Mouse (Mus musculus): ENCODE results near the gene Hpse.

The Hpse gene

GRCm38 (mm10) chr5:100643253-100643990 is 76.1 kb downstream of the Hpse start:
- DNase-seq (ENCODE audit: low read depth, low spot score): peak; percentile 55

DNA sequence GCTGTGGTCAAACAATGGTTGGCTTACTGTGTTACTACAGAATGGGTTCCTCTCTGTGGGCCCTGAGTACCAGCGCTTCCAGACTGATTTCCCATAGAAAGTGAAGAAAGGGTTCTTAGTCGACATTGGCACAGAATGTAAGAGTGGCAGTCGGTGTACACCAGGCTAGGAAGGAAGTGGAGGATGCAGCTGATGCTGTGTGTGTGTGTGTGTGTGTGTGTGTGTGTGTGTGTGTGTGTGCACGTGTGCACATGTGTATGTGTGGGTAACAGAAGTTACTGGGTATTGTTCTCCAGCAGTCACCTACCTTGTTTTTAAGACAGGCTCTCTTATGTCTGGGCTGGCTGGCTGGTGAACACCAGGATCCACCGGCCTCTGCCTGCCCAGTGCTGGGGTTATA is 77.2 kb downstream of the Hpse start:
- DNase-seq (ENCODE audit: low read depth, low spot score): no peak

DNA sequence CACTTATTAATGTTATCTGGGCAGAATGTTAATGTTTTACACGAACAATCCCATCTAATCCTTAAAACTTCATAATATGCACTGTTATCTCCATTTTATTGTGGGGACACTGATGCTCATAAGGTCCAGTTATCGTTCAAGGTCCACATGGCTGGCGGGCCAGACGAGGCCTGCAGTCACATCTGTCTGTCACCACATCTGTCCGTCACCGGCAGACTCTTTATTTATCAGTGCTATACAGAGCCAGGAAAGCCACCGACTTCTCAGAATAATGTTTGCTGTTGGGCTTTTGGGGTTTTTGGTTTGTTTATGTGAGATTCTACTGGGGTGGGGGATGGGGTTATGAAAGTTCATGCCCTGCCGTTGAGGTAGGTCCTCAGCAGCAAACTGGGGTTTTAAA is 81.0 kb downstream of the Hpse start:
- DNase-seq (ENCODE audit: low read depth, low spot score): no peak

DNA sequence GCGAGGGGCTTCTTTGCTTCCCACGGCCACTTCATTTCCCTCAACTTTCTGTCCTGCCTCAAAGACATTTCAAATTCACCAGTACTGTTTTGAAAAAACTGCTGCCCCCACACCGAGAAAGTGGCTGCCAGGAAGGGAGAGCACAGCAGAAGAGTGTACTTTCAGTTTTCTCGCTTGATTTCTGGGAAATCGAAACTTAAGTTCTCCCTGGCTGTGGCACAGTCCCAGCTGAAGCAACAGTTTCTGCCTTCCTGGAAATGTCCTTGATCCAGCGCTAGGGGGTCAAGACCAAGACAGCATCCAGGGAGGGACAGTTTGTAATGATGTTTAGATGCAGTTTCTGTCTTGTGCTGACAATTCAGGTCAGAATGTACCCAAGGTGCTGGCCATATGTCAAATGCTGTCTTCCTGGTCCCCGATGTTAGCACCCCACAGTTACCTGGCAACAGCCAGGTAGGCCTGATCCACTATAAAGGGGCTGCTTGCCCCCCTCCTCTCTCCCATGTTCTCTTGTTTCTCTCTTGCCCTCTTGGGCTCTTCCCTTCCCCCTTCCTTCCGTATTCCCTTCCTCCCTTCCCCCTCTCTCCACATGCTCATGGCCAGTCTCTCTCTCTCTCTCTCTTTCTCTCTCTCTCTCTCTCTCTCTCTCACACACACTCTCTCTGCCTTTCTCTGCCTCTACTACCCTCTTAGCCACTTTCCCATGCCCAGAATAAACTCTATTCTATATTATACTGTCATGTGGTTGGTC is 82.5 kb downstream of the Hpse start:
- no peak for DNase-seq (ENCODE audit: low read depth, low spot score)

- no peak for DNase-seq (ENCODE audit: low read depth, low spot score)
These were observed 83.6 kb downstream of the Hpse start for GRCm38 (mm10) chr5:100635908-100636307.

DNA sequence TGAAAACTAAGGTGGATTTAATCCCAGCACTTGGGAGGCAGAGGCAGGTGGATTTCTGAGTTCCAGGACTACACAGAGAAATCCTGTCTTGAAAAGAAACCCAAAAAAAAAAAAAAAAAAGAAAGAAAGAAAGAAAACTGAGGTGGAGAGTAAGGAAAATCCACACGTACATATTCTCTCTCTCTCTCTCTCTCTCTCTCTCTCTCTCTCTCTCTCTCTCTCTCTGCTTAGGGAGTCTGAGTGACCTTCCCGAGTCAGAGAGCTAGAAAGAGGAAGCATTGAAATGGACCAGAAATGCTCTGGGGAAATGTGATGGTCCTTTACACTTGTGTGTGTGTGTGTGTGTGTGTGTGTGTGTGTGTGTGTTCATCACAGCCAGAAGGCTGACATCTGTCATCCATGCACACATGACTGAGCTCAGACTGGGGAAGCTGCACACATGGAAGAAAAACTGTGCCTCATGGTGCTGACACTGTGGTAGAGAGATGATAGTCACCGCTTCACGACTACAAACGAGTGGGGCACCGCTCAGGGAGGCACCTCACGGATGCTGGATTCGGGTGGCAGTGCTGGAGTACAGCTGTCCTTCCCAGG is 84.5 kb downstream of the Hpse start:
- DNase-seq (ENCODE audit: low read depth, low spot score): no peak

DNA sequence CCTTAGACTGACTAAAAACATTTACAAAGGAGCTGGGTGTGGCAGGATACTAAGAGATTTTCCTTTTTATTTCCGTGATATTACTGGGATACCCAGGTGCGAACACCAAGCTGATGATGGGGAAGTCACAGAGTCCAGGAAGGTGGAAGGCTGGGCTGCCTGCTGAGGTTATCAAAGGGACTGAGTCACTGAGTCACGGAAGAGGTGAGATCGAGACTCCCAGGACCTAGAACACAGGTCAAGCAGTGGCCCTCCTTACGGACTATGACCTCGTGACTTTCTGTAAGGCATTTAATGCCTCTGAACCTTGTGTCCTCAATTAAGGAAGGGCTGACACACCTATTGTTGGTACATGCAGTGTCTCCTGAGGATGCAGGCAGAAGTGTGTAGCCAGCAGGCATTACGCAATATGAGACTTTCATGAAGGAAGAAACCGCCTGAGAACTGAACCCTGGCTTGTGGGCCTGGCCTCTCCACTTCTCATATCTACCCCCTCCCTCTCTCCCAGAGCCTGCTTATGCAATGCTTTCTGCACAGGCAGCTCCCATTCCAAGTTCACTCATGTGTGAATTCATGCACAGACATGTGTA is 86.9 kb downstream of the Hpse start:
- no peak for DNase-seq (ENCODE audit: low read depth, low spot score)

All from telencephalon, adult 2 months (tissue).